Mouse (Mus musculus) right cerebral cortex, postnatal 4 days (tissue): ENCODE measurements around the gene Wdr17.

Experiments
- DNase-seq: peaks from one replicate; pipeline ENCODE4 v3.0.0-alpha.2; 2022

Gene Wdr17

DNA sequence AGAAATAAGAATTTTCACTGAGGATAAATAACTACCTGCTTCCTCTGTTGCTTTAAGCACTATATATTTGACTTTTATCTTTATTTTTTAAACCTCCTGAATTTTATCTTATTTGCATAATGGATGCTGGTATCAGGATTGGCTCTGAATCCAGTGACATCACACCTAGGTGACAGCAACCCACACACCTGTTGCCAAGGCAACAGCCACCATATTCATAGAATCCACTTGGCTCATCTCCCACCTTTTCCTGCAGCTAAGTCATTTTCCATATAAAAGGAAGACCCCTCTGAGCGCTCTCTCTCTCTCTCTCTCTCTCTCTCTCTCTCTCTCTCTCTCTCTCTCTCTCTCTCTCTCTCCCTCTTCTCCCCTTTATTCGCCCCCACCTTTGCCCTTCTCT, 290.0 kb downstream of the Wdr17 start:
- DNase-seq, result no peak

DNA sequence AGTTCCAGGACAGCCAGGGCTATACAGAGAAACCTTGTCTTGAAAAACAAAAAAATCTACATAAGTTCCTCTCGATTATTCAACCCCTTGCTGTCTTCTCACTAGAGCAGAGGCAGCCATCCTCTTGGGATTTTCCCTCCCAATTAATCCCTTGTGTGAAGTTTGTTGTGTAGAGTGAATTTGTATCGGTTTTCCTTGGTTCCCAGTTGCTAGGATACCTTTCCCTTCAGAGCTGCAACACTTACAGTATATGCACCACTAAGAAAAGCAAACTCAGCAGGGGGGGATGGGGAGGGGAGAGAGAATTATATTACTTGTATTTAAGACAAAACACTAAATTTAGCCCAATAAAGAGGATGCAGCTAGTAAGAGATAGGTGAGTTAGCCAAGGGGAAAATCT, 290.9 kb downstream of the Wdr17 start:
- no peak for DNase-seq

DNA sequence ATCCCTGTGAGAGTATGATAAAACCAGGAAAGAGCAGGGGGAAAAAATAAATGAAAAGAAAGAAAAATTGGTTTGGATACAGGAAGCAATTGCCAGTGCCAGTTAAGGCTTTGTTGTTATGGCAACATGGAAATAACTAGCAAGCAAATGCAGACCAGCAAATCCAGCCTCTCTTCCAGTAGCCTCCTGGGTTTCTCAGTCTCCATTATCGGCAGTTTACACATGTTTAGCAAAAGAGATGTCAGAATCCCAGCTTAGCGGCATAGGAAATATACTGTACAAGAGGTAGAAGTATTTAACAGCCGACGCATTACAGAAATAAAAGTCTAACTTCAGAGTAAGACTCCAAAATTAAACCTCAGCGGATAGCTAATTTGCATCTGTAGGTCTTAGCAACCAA, 292.4 kb downstream of the Wdr17 start:
- DNase-seq, result no peak

DNA sequence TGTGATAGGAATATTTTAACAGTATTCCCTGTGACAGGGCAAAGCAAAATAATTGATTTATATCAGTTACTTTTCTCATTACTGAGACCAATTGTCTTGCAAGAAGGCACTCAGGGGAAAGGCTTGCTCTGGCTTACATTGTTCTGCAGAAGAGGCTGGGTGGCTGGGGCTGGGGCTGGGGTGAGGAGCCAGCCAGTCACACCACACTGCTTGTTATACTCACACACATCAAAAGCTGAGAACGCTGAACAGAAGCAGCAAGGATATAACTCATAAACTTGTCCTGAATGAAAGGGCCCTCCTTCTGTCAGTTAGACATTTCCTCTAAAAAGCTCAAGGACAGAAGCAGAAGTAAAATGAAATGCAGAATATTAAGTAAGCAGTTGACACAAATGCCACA, 304.1 kb downstream of the Wdr17 start:
- no peak for DNase-seq

DNA sequence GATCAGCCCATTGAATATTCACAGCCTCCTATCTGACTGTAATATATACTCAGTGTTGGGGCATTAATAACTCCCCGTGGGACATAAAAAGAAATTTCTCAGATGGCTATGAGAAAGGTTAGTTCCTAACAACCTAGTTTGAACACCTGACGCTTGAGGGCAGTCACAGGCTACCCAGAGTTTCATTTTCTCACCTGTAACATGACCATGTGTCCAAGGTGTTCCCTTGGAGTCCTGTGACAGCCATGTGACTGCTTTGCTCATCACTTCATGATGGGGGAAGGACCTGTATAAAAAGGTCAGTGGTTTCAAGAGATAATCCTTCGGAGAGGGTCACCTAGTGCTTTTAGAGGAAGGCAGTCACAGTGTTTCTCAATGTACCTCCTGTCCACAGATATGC, 305.5 kb downstream of the Wdr17 start:
- DNase-seq, result no peak
